ENCODE assay signal across 22 mouse cellular contexts in the genomic region with DNA sequence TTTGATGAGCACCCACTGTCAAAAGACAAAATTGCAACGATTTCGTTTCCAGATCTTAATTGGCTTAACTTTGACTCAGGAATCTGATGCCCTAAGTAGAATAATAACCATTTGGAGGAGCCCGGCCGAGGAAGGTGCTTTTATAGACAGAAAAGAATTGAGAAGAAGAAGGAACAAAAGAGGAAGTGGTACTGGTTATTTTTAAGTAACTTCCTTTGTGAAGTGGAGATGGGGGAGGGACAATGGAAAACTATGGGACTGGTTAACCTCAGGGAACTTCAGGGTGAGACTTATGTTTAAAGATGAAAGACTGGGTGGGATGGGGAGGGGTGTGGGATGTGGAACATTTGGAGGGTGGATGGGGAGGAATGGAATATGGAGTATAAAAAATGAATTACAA.
DNase-seq lines count a peak whose midpoint lies in the region; ATAC-seq and TF ChIP-seq lines count a peak whose summit lies in the region.
"Had no signal": no experiment of that assay in that cellular context is flagged by ENCODE, and none has a peak within 500 bp of the region (broad histone marks: within the 10 kb centered on the region; RNA-seq: fewer than 3 reads in every experiment).

No protein-coding gene starts in this region.

- peak overlapping the region; percentile 63 for H3K27ac ChIP-seq in limb, embryonic 13.5 days
- no peak overlapping the region for H3K27ac ChIP-seq in heart, embryonic 12.5 days (ENCODE audit: poor library complexity, severe bottlenecking)
- H3K27ac ChIP-seq: embryonic facial prominence, embryonic 10.5 days; forebrain, embryonic 10.5 days; heart, adult 2 months; hindbrain, embryonic 15.5 days had no signal

- TF ChIP-seq CTCF in brain, embryonic 14.5 days (IDR thresholded peaks at IDR 0.05; ENCODE audit: borderline replicate concordance, extremely low read depth, insufficient read depth, insufficient read length), result no peak

- no peak overlapping the region for H3K4me2 ChIP-seq in limb, embryonic 13.5 days (replicated peaks)
- H3K4me2 ChIP-seq in heart, embryonic 12.5 days, result no peak overlapping the region
- H3K4me2 ChIP-seq: heart, embryonic 11.5 days; hindbrain, embryonic 15.5 days had no signal

- DNase-seq in layer of hippocampus, adult 9-11 months, result peak; percentile 25
- DNase-seq in layer of hippocampus, adult 8-10 months (ENCODE audit: low spot score in 2 of 2), result no peak
- DNase-seq in brain, embryonic 14.5 days (ENCODE audit: low read depth), result peak; percentile 20
- DNase-seq in T-cell, adult 2 months (ENCODE audit: low spot score), result no peak
- DNase-seq: adrenal gland, adult 2 months; adrenal gland, postnatal 25 days; cerebellum, adult 11-12 months; cerebellum, adult 9-10 months; cerebellum, postnatal 25 days; gastrocnemius, postnatal 36 days; heart, adult 2 months had no signal

- H3K9me3 ChIP-seq in limb, embryonic 13.5 days, result no peaks in the 10 kb centered on the region
- H3K9me3 ChIP-seq in heart, embryonic 12.5 days (replicated peaks), result 0 out of 2 replicates have a peak, but pooled peaks cover 3% of the 10 kb centered on the region
- H3K9me3 ChIP-seq: embryonic facial prominence, embryonic 10.5 days; forebrain, embryonic 10.5 days; hindbrain, embryonic 15.5 days had no signal

- no peak overlapping the region for H3K9ac ChIP-seq in limb, embryonic 13.5 days
- H3K9ac ChIP-seq in heart, embryonic 12.5 days, result no peak overlapping the region
- H3K9ac ChIP-seq: hindbrain, embryonic 15.5 days had no signal

- H3K4me3 ChIP-seq in limb, embryonic 13.5 days, result no peak overlapping the region
- H3K4me3 ChIP-seq in heart, embryonic 12.5 days, result no peak overlapping the region
- H3K4me3 ChIP-seq: embryonic facial prominence, embryonic 10.5 days; erythroblast, embryonic 14.5 days; forebrain, embryonic 10.5 days; heart, adult 2 months; hindbrain, embryonic 15.5 days had no signal

- H3K36me3 ChIP-seq in limb, embryonic 13.5 days, result no peaks in the 10 kb centered on the region
- no peaks in the 10 kb centered on the region for H3K36me3 ChIP-seq in heart, embryonic 12.5 days
- H3K36me3 ChIP-seq: embryonic facial prominence, embryonic 10.5 days; forebrain, embryonic 10.5 days; hindbrain, embryonic 15.5 days had no signal

- ATAC-seq in limb, embryonic 13.5 days (ENCODE audit: low FRiP score, low read depth), result no peak
- peak; percentile 92 for ATAC-seq in megakaryocyte progenitor cell, adult 5-6 weeks (replicated peaks; ENCODE audit: poor library complexity)
- ATAC-seq in heart, embryonic 12.5 days (ENCODE audit: insufficient number of reproducible peaks, low FRiP score), result no peak
- ATAC-seq: forebrain, embryonic 14.5 days; Patski had no signal

- peaks cover 6% of the 10 kb centered on the region for H3K4me1 ChIP-seq in limb, embryonic 13.5 days
- no peaks in the 10 kb centered on the region for H3K4me1 ChIP-seq in heart, embryonic 12.5 days (replicated peaks)
- H3K4me1 ChIP-seq: hindbrain, embryonic 15.5 days had no signal

- WGBS in limb, embryonic 13.5 days, result 28% methylated on average over 4 of the region's 4 CpGs
- 77% methylated on average over 4 of the region's 4 CpGs for WGBS in heart, embryonic 12.5 days

- no peak for TF ChIP-seq POLR2A in brain, embryonic 14.5 days (IDR thresholded peaks at IDR 0.05; ENCODE audit: borderline replicate concordance, extremely low read depth, insufficient read depth, insufficient read length, poor library complexity, severe bottlenecking)

- no peaks in the 10 kb centered on the region for H3K27me3 ChIP-seq in limb, embryonic 13.5 days
- no peaks in the 10 kb centered on the region for H3K27me3 ChIP-seq in heart, embryonic 12.5 days (replicated peaks)
- H3K27me3 ChIP-seq: CH12.LX; hindbrain, embryonic 15.5 days; Patski had no signal

Comparison
In these comparisons a context has a peak if more than half of its experiments do, and no peak if none do; other contexts are left out.
1. DNase-seq: peak in layer of hippocampus, adult 9-11 months (single experiment) and brain, embryonic 14.5 days (single experiment); none in layer of hippocampus, adult 8-10 months (0 of 2) and T-cell, adult 2 months (single experiment).